Mouse (Mus musculus): ENCODE data around the gene Nol3. TPM values are rescaled to one million over a fixed set of nuclear protein-coding genes. Genes with fewer than 3 reads are reported as not detected.

Nol3 gene
- total RNA-seq, 2 experiments from 2014 or later, result 0.04 TPM; not detected in 1

GRCm38 (mm10) chr8:105261326-105261980, 14.5 kb upstream of the Nol3 start:
- ATAC-seq (replicated peaks; ENCODE audit: poor library complexity), result no peak

- ATAC-seq (replicated peaks; ENCODE audit: poor library complexity), result no peak
Observed at GRCm38 (mm10) chr8:105263244-105263912, 12.6 kb upstream of the Nol3 start.

- ATAC-seq (replicated peaks; ENCODE audit: poor library complexity), result peak; percentile 68
Observed at GRCm38 (mm10) chr8:105264024-105264982, 11.6 kb upstream of the Nol3 start, which contains the start of the genes Tradd and Fbxl8. Tradd (minus strand) TSS chr8:105264609. Fbxl8 (plus strand) TSS chr8:105264648.

- ATAC-seq (replicated peaks; ENCODE audit: poor library complexity), result peak; percentile 61
Observed at GRCm38 (mm10) chr8:105265128-105265527, 10.8 kb upstream of the Nol3 start.

GRCm38 (mm10) chr8:105266775-105267174, 9.2 kb upstream of the Nol3 start:
- ATAC-seq (replicated peaks; ENCODE audit: poor library complexity), result no peak

- peak; percentile 6 for ATAC-seq (replicated peaks; ENCODE audit: poor library complexity)
Observed at GRCm38 (mm10) chr8:105268342-105269074, 7.4 kb upstream of the Nol3 start.

- ATAC-seq (replicated peaks; ENCODE audit: poor library complexity), result no peak
Observed at GRCm38 (mm10) chr8:105269075-105269458, 6.9 kb upstream of the Nol3 start.

- ATAC-seq (replicated peaks; ENCODE audit: poor library complexity), result peak; percentile 27
Observed at GRCm38 (mm10) chr8:105269461-105269947, 6.4 kb upstream of the Nol3 start, which contains the start of gene Hsf4. Hsf4 (plus strand) TSS chr8:105269801.

- ATAC-seq (replicated peaks; ENCODE audit: poor library complexity), result no peak
Observed at GRCm38 (mm10) chr8:105270101-105270915, 5.6 kb upstream of the Nol3 start.

GRCm38 (mm10) chr8:105270916-105271186, 5.1 kb upstream of the Nol3 start:
- no peak for ATAC-seq (replicated peaks; ENCODE audit: poor library complexity)

- no peak for ATAC-seq (replicated peaks; ENCODE audit: poor library complexity)
Observed at GRCm38 (mm10) chr8:105275387-105275786, 553 bp upstream of the Nol3 start.

- ATAC-seq (replicated peaks; ENCODE audit: poor library complexity), result peak; percentile 68
Observed at GRCm38 (mm10) chr8:105276292-105277120, 566 bp downstream of the Nol3 start.

GRCm38 (mm10) chr8:105278911-105279334, 3.0 kb downstream of the Nol3 start:
- peak; percentile 78 for ATAC-seq (replicated peaks; ENCODE audit: poor library complexity)

- ATAC-seq (replicated peaks; ENCODE audit: poor library complexity), result no peak
Observed at GRCm38 (mm10) chr8:105280567-105280966, 4.6 kb downstream of the Nol3 start.

- no peak for ATAC-seq (replicated peaks; ENCODE audit: poor library complexity)
Observed at GRCm38 (mm10) chr8:105281821-105282220, 5.9 kb downstream of the Nol3 start.

- no peak for ATAC-seq (replicated peaks; ENCODE audit: poor library complexity)
Observed at GRCm38 (mm10) chr8:105282239-105282638, 6.3 kb downstream of the Nol3 start.

GRCm38 (mm10) chr8:105283074-105283473, 7.1 kb downstream of the Nol3 start:
- ATAC-seq (replicated peaks; ENCODE audit: poor library complexity), result peak; percentile 75

GRCm38 (mm10) chr8:105285514-105285913, 9.6 kb downstream of the Nol3 start:
- no peak for ATAC-seq (replicated peaks; ENCODE audit: poor library complexity)

- ATAC-seq (replicated peaks; ENCODE audit: poor library complexity), result no peak
Observed at GRCm38 (mm10) chr8:105286907-105287306, 11.0 kb downstream of the Nol3 start.

All from megakaryocyte progenitor cell, adult 5-6 weeks (primary cell).